Mouse (Mus musculus): ENCODE measurements at regions not wholly inside any gene's neighbourhood (a gene's known extent, or its start where the extent isn't known, plus 50 kb on each side); places are given as distances from the start of the nearest gene placed in this dataset.
A peak's percentile ranks its signal among the peaks of the same experiment; 100 is the strongest.
"Not testable (repeated sequence)": the region's sequence is repeated elsewhere in the genome, so short reads cannot be mapped to it uniquely, and the experiment has no call there.

GRCm38 (mm10) chr3:31603237-31603636, 293.1 kb upstream of the Slc7a14 start:
- H3K9me3 ChIP-seq (ENCODE audit: low read length): no peaks in the 10 kb centered on the region
- no peak overlapping the region for H3K9ac ChIP-seq (replicated peaks; ENCODE audit: low read length, poor library complexity, severe bottlenecking)
- WGBS: 19% methylated on average over 7 of the region's 7 CpGs
- H3K36me3 ChIP-seq (ENCODE audit: insufficient read depth, low read length): no peaks in the 10 kb centered on the region
- no peaks in the 10 kb centered on the region for H3K4me1 ChIP-seq (ENCODE audit: insufficient read depth, low read length)
- DNase-seq (ENCODE audit: low spot score): peak; percentile 87
- ATAC-seq (ENCODE audit: low FRiP score): peak; percentile 78
- no peak overlapping the region for H3K4me3 ChIP-seq (ENCODE audit: low read depth, low read length)
- peak; percentile 98 for TF ChIP-seq CTCF (IDR thresholded peaks at IDR 0.05)
- H3K27me3 ChIP-seq (ENCODE audit: insufficient read depth, low read length): no peaks in the 10 kb centered on the region
- H3K4me2 ChIP-seq (ENCODE audit: low read depth, low read length, poor library complexity, severe bottlenecking): no peak overlapping the region
- no peak overlapping the region for H3K27ac ChIP-seq (ENCODE audit: low read depth, low read length)

DNA sequence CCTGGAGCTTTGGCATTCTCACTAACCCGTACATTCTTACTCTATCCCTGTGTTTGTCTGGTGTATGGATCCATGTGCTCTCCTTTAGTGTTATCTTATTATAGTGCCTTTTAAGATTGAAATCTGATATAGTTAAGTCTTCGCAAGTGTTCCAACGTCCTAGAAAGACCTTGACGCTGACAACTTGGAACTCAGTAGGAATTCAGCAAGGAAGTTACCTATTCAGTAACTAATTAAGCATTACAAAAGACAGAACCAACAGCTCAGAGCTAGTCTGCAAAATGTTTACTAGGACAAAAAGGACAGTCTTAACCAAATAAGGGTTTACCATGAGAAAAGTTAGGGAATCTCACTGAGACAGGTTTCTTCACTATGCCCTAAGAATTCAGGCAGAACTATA, 286.4 kb upstream of the Slc7a14 start:
- WGBS: 72% methylated on average over 4 of the region's 4 CpGs
- not testable (repeated sequence) for ATAC-seq (ENCODE audit: low FRiP score)

GRCm38 (mm10) chr3:31585971-31586370, 275.8 kb upstream of the Slc7a14 start:
- no peaks in the 10 kb centered on the region for H3K4me1 ChIP-seq (ENCODE audit: insufficient read depth, low read length)
- H3K9me3 ChIP-seq (ENCODE audit: low read length): no peaks in the 10 kb centered on the region
- DNase-seq (ENCODE audit: low spot score): peak; percentile 58
- no peaks in the 10 kb centered on the region for H3K27me3 ChIP-seq (ENCODE audit: insufficient read depth, low read length)
- 56% methylated on average over 2 of the region's 2 CpGs for WGBS
- no peak overlapping the region for H3K4me3 ChIP-seq (ENCODE audit: low read depth, low read length)
- no peak for ATAC-seq (ENCODE audit: low FRiP score)
- peak; percentile 53 for TF ChIP-seq CTCF (IDR thresholded peaks at IDR 0.05)
- no peak overlapping the region for H3K4me2 ChIP-seq (ENCODE audit: low read depth, low read length, poor library complexity, severe bottlenecking)
- no peak overlapping the region for H3K27ac ChIP-seq (ENCODE audit: low read depth, low read length)
- H3K9ac ChIP-seq (replicated peaks; ENCODE audit: low read length, poor library complexity, severe bottlenecking): no peak overlapping the region
- H3K36me3 ChIP-seq (ENCODE audit: insufficient read depth, low read length): no peaks in the 10 kb centered on the region

More for the DNA sequence above, 286.4 kb upstream of the Slc7a14 start:
- not testable (repeated sequence) for H3K36me3 ChIP-seq (ENCODE audit: insufficient read depth, low read length); H3K4me3 ChIP-seq (ENCODE audit: low read depth, low read length); H3K9me3 ChIP-seq (ENCODE audit: low read length); H3K27me3 ChIP-seq (ENCODE audit: insufficient read depth, low read length); H3K27ac ChIP-seq (ENCODE audit: low read depth, low read length); DNase-seq (ENCODE audit: low spot score); H3K4me1 ChIP-seq (ENCODE audit: insufficient read depth, low read length); H3K4me2 ChIP-seq (ENCODE audit: low read depth, low read length, poor library complexity, severe bottlenecking); H3K9ac ChIP-seq (replicated peaks; ENCODE audit: low read length, poor library complexity, severe bottlenecking)

- no peak for TF ChIP-seq CTCF (IDR thresholded peaks at IDR 0.05)
- Histone ChIP-seq H3K4me2 (ENCODE audit: low read depth, low read length, poor library complexity, severe bottlenecking) (no peak overlapping the region), H3K4me3 (ENCODE audit: low read depth, low read length) (no peak overlapping the region), H3K9me3 (ENCODE audit: low read length) (no peaks in the 10 kb centered on the region), H3K4me1 (ENCODE audit: insufficient read depth, low read length) (no peaks in the 10 kb centered on the region), H3K36me3 (ENCODE audit: insufficient read depth, low read length) (no peaks in the 10 kb centered on the region), H3K27me3 (ENCODE audit: insufficient read depth, low read length) (no peaks in the 10 kb centered on the region), H3K27ac (ENCODE audit: low read depth, low read length) (no peak overlapping the region), H3K9ac (replicated peaks; ENCODE audit: low read length, poor library complexity, severe bottlenecking) (no peak overlapping the region)
- ATAC-seq (ENCODE audit: low FRiP score) (no peak), DNase-seq (ENCODE audit: low spot score) (no peak)
- 90% methylated on average over 3 of the region's 3 CpGs for WGBS
Observed at GRCm38 (mm10) chr3:31573849-31574248, 263.7 kb upstream of the Slc7a14 start.
